Mouse (Mus musculus) lung, adult 2 months (tissue): Measurements from ENCODE around the gene Zscan12. TPM values are rescaled to one million over a fixed set of nuclear protein-coding genes. Genes with fewer than 3 reads are reported as not detected.

Experiments used
- DNase-seq: peaks from one replicate; pipeline ENCODE4 v3.0.0; 2022
- H3K4me1 ChIP-seq: fragments of 200-500 bp; 2 replicates; pipeline ENCODE4 v1.6.1; 2011; ENCODE audit warnings: low read length; ENCODE audit not compliant: control insufficient read depth, insufficient read depth
- H3K4me3 ChIP-seq: fragments of 200-500 bp; replicated peaks from 2 replicates; pipeline ENCODE3; 2011; ENCODE audit warnings: low read depth, mild to moderate bottlenecking, control low read depth, low read length; ENCODE audit errors: extremely low read depth
- CTCF ChIP-seq: fragments of 200-500 bp; IDR thresholded peaks from 2 replicates; pipeline ENCODE4 v1.5.1; 2011; ENCODE audit warnings: mild to moderate bottlenecking, low read length, control low read depth; ENCODE audit not compliant: insufficient read depth
- POLR2A ChIP-seq: fragments of 200-500 bp; IDR thresholded peaks from 2 replicates; pipeline ENCODE4 v1.6.1; 2011; ENCODE audit warnings: low read depth, mild to moderate bottlenecking, control low read depth, low read length, borderline replicate concordance; ENCODE audit errors: extremely low read depth
- WGBS: fragments of 180-500 bp; shearing (Covaris S2); methylation state at CpG from one replicate; pipeline ENCODE4 v1.1.7; 2018; 5-methylcytosine and 5-hydroxymethylcytosine counted together
- polyA plus RNA-seq: library from polyadenylated mRNA; depleted of rRNA; stranded (reverse); fragments of >200 nt; gene quantifications from 2 replicates; pipeline ENCODE4 v1.2.3, GENCODE M21; 2012; rRNA removed

Gene Zscan12
- polyA plus RNA-seq, 1 experiment, result 1.8 TPM

- TF ChIP-seq POLR2A (no peak), CTCF (no peak)
- no peak overlapping the region for H3K4me3 ChIP-seq
- 62% methylated on average over 4 of the region's 4 CpGs for WGBS
- no peak for DNase-seq
- H3K4me1 ChIP-seq, result no peaks in the 10 kb centered on the region
Observed at GRCm38 (mm10) chr13:21415266-21415665, 52.6 kb downstream of the Zscan12 start.

DNA sequence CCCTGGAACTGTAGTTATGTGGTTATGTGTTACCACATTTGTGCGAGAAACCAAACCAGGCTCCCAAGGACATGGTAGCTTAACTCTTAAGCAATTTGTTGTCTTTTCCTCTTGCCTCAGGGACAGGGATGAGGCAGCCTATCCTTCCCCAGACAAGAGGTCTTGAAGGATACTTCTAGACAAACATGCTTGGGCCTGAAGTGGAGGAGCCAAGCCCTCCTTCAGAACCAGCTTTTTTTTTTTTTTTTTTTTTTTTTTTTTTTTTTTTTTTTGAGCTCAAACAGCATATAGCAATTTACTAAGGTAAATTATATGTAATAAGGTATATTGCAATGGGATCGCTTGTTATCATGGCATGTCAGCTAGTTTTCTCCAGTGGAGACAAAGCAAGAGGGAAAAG is 53.1 kb downstream of the Zscan12 start:
- no peaks in the 10 kb centered on the region for H3K4me1 ChIP-seq
- no peak for TF ChIP-seq POLR2A
- TF ChIP-seq CTCF, result no peak
- no peak for DNase-seq
- 83% methylated on average over 2 of the region's 2 CpGs for WGBS
- no peak overlapping the region for H3K4me3 ChIP-seq

GRCm38 (mm10) chr13:21417298-21418010 is 54.8 kb downstream of the Zscan12 start:
- 78% methylated on average over 6 of the region's 6 CpGs for WGBS
- TF ChIP-seq CTCF (no peak), POLR2A (no peak)
- no peak for DNase-seq
- Histone ChIP-seq H3K4me1 (no peaks in the 10 kb centered on the region), H3K4me3 (no peak overlapping the region)

- TF ChIP-seq POLR2A (no peak), CTCF (no peak)
- DNase-seq, result no peak
- WGBS, result 54% methylated on average over 6 of the region's 6 CpGs
- Histone ChIP-seq H3K4me1 (no peaks in the 10 kb centered on the region), H3K4me3 (no peak overlapping the region)
Observed at GRCm38 (mm10) chr13:21418865-21419264, 56.2 kb downstream of the Zscan12 start.

Other genes starting within 250 kb of the Zscan12 start
- not detected in 2 replicates for gene Olfr263, start 233.2 kb upstream of the Zscan12 start, polyA plus RNA-seq
- gene Olfr1368, start 217.0 kb upstream of the Zscan12 start, polyA plus RNA-seq, result not detected in 2 replicates
- gene Trim27, start 183.4 kb upstream of the Zscan12 start, polyA plus RNA-seq, result 34.8 and 53.5 TPM in 2 replicates
- gene Gpx5, start 70.1 kb upstream of the Zscan12 start, polyA plus RNA-seq, result not detected in 2 replicates
- not detected in 2 replicates for gene Gpx6, start 50.7 kb upstream of the Zscan12 start, polyA plus RNA-seq
- not detected in 2 replicates for gene Olfr1367, start 15.9 kb upstream of the Zscan12 start, polyA plus RNA-seq
- 18.2 and 18.7 TPM in 2 replicates for gene Zkscan3, start 39.9 kb downstream of the Zscan12 start, polyA plus RNA-seq
- gene Pgbd1, start 78.2 kb downstream of the Zscan12 start, polyA plus RNA-seq, result 0.31 and 0.73 TPM in 2 replicates
- 12.9 and 21.4 TPM in 2 replicates for gene Zscan26, start 90.9 kb downstream of the Zscan12 start, polyA plus RNA-seq
- gene Nkapl, start 105.7 kb downstream of the Zscan12 start, polyA plus RNA-seq, result 0.82 and 0.89 TPM in 2 replicates
- gene Zkscan4, start 116.1 kb downstream of the Zscan12 start, polyA plus RNA-seq, result 1.2 and 1.7 TPM in 2 replicates
- gene Gm10065, start 116.6 kb downstream of the Zscan12 start, polyA plus RNA-seq, result not detected in 2 replicates
- 0.06 TPM in 2 replicates for gene AK157302, start 132.4 kb downstream of the Zscan12 start, polyA plus RNA-seq
- 3.0 and 5.0 TPM in 2 replicates for gene Gm11273, start 138.6 kb downstream of the Zscan12 start, polyA plus RNA-seq
- 2.5 and 4.7 TPM in 2 replicates for gene Zkscan8, start 168.3 kb downstream of the Zscan12 start, polyA plus RNA-seq
- not detected in 2 replicates for gene Olfr1366, start 180.0 kb downstream of the Zscan12 start, polyA plus RNA-seq
- gene Olfr1535, start 197.1 kb downstream of the Zscan12 start, polyA plus RNA-seq, result not detected in 2 replicates
- not detected in 2 replicates for gene Olfr1364, start 218.9 kb downstream of the Zscan12 start, polyA plus RNA-seq